ENCODE assay signal across 8 mouse cellular contexts in genomic region chr12:102757055-102757688, GRCm38 (mm10). TPM values are rescaled to one million over a fixed set of nuclear protein-coding genes. Genes with fewer than 3 reads are reported as not detected.
DNase-seq lines count a peak whose midpoint lies in the region; ATAC-seq and TF ChIP-seq lines count a peak whose summit lies in the region.

No protein-coding gene starts in this region.

- H3K27ac ChIP-seq in CH12.LX (ENCODE audit: insufficient read depth, low read depth) = peak overlapping the region; percentile 23; the same call in 1 of the 2 replicates
- H3K27ac ChIP-seq in kidney, postnatal 0 days = peak overlapping the region; percentile 89

- no peak for TF ChIP-seq EP300 in CH12.LX (IDR thresholded peaks at IDR 0.05; ENCODE audit: low read length)

- DNase-seq in cerebellum, adult 9-11 months = no peak
- DNase-seq in CH12.LX (ENCODE audit: extremely low read depth) = no peak
- DNase-seq in kidney, postnatal 0 days (ENCODE audit: low spot score) = no peak
- peak; percentile 43 for DNase-seq in naive thymus-derived CD4-positive, alpha-beta T cell, adult 2 months (ENCODE audit: low read depth)
- no peak for DNase-seq in frontal cortex, postnatal 36 days (ENCODE audit: low spot score in 2 of 2)
- DNase-seq in frontal cortex, postnatal 25 days (ENCODE audit: low spot score in 2 of 2) = no peak

- H3K9ac ChIP-seq in CH12.LX (ENCODE audit: insufficient read depth, low read depth) = peak overlapping the region; percentile 51; the same call in 1 of the 2 replicates
- peak overlapping the region; percentile 71 for H3K9ac ChIP-seq in kidney, postnatal 0 days (ENCODE audit: low read depth, low read length)

- no peaks in the 10 kb centered on the region for H3K27me3 ChIP-seq in CH12.LX (replicated peaks)
- no peaks in the 10 kb centered on the region for H3K27me3 ChIP-seq in erythroblast, embryonic 14.5 days (ENCODE audit: control insufficient read depth)
- no peaks in the 10 kb centered on the region for H3K27me3 ChIP-seq in kidney, postnatal 0 days (ENCODE audit: insufficient read depth, low read length)

- dilution Hi-C loops in CH12.LX (cut with MboI; ENCODE audit: extremely low pct_ligation_motif_present, extremely low pct_unique_long_range_greater_than_20kb, low sequenced_read_pairs) = no loop called here

- peak; percentile 85 for ATAC-seq in cerebellum, adult (ENCODE audit: insufficient number of reproducible peaks, low FRiP score, low TSS enrichment)
- ATAC-seq in kidney, postnatal 0 days (replicated peaks; ENCODE audit: low FRiP score, low read depth) = peak; percentile 84; the same call in 1 of the 2 replicates

- no peaks in the 10 kb centered on the region for H3K9me3 ChIP-seq in CH12.LX (replicated peaks; ENCODE audit: low read length)
- H3K9me3 ChIP-seq in erythroblast, embryonic 14.5 days (ENCODE audit: control insufficient read depth, low read length) = peaks cover 2% of the 10 kb centered on the region; the same call in 1 of the 2 replicates
- H3K9me3 ChIP-seq in kidney, postnatal 0 days (replicated peaks; ENCODE audit: low read length) = no peaks in the 10 kb centered on the region

- H3K4me2 ChIP-seq in CH12.LX (ENCODE audit: insufficient read depth, low read depth, poor library complexity, severe bottlenecking) = peak overlapping the region; percentile 70
- H3K4me2 ChIP-seq in kidney, postnatal 0 days (ENCODE audit: low read length) = peak overlapping the region; percentile 72

- peak overlapping the region; percentile 68 to 92 (median 84) for H3K4me3 ChIP-seq in CH12.LX (replicated peaks in 1 of 3; ENCODE audit: low read depth in 2 of 3, low read length in 2 of 3, poor library complexity in 1 of 3)
- H3K4me3 ChIP-seq in erythroblast, embryonic 14.5 days (replicated peaks) = peak overlapping the region; percentile 97
- peak overlapping the region; percentile 78 for H3K4me3 ChIP-seq in kidney, postnatal 0 days (replicated peaks; ENCODE audit: low read depth, low read length)

- H3K36me3 ChIP-seq in CH12.LX (replicated peaks in 1 of 2; ENCODE audit: control insufficient read depth in 1 of 2, insufficient read depth in 1 of 2, low read length in 1 of 2) = peaks cover 3 to 31% of the 10 kb centered on the region in 2 experiments
- H3K36me3 ChIP-seq in erythroblast, embryonic 14.5 days (ENCODE audit: control insufficient read depth) = peaks cover 52% of the 10 kb centered on the region
- no peaks in the 10 kb centered on the region for H3K36me3 ChIP-seq in kidney, postnatal 0 days (ENCODE audit: insufficient read depth, low read length)

- in situ Hi-C loops in CH12.LX (cut with MboI; ENCODE audit: low pct_ligation_motif_present, low pct_unique_long_range_greater_than_20kb, low sequenced_read_pairs) = no loop called here

- H3K79me2 ChIP-seq in CH12.LX (replicated peaks; ENCODE audit: control insufficient read depth, extremely low read depth, insufficient read depth, poor library complexity, severe bottlenecking) = peaks cover 74% of the 10 kb centered on the region

- TF ChIP-seq POLR2A in CH12.LX (IDR thresholded peaks at IDR 0.05; ENCODE audit: low read depth, low read length) = no peak

- no peak for TF ChIP-seq RAD21 in CH12.LX (IDR thresholded peaks at IDR 0.05; ENCODE audit: low read depth, low read length)

- H3K4me1 ChIP-seq in CH12.LX (ENCODE audit: control insufficient read depth in 1 of 2, insufficient read depth in 2 of 2) = peaks cover 4 to 46% of the 10 kb centered on the region in 2 experiments; a peak in 3 of 4 replicates
- H3K4me1 ChIP-seq in erythroblast, embryonic 14.5 days (ENCODE audit: control insufficient read depth) = peaks cover 44% of the 10 kb centered on the region
- H3K4me1 ChIP-seq in kidney, postnatal 0 days (replicated peaks; ENCODE audit: insufficient read depth, low read length) = peaks cover 11% of the 10 kb centered on the region

- TF ChIP-seq CTCF in CH12.LX (conservative IDR thresholded peaks at IDR 0.05 in 1 of 2, IDR thresholded peaks at IDR 0.05 in 1 of 2; ENCODE audit: low read depth in 2 of 2, low read length in 2 of 2) = no peak
- no peak for TF ChIP-seq CTCF in kidney, postnatal 0 days (IDR thresholded peaks at IDR 0.05; ENCODE audit: low read depth)

- under 1% methylated on average over 46 of the region's 46 CpGs for whole genome bisulfite sequencing in kidney, postnatal 0 days

TF ChIP-seq in CH12.LX, 34 proteins besides CTCF, POLR2A, EP300 and RAD21:
- TF ChIP-seq UBTF (IDR thresholded peaks at IDR 0.05; ENCODE audit: low read depth, low read length) (peak; percentile 32; the same call in 1 of the 2 replicates), MXI1 (IDR thresholded peaks at IDR 0.05; ENCODE audit: low read depth, low read length) (peak; percentile 52), SIN3A (IDR thresholded peaks at IDR 0.05; ENCODE audit: low read length) (no peak), MAX (IDR thresholded peaks at IDR 0.05; ENCODE audit: low read length) (peak; percentile 78)

RNA-seq across cellular contexts. Expression of gene Gm28051, which starts 0.4 kb away (rescaled TPM):
- not detected in 2 replicates for total RNA-seq in CH12.LX (2012; rRNA removed)
- not detected in 2 replicates for total RNA-seq in CH12.LX (2014; rRNA removed)
- polyA plus RNA-seq in CH12.LX (2012; ENCODE audit: insufficient read length, low read depth) = not detected in 2 replicates
- polyA plus RNA-seq in erythroblast, embryonic 14.5 days (2012) = 0.55 TPM in 1 of 2 replicates, not detected in the other
- polyA plus RNA-seq in kidney, postnatal 0 days (2015; fragmentation: Nextera tagmentation; extraction: Ambion mirVana) = 0.57 TPM in 1 of 2 replicates, not detected in the other

RNA-seq across cellular contexts. Expression of gene Gon7, which starts 0.4 kb away (rescaled TPM):
- total RNA-seq in CH12.LX (2012; rRNA removed) (20.9 and 27.4 TPM in 2 replicates), CH12.LX (2014; rRNA removed) (30.0 and 33.6 TPM in 2 replicates)
- polyA plus RNA-seq in CH12.LX (2012; ENCODE audit: insufficient read length, low read depth) = 19.6 and 21.1 TPM in 2 replicates
- 0.80 and 1.2 TPM in 2 replicates for polyA plus RNA-seq in erythroblast, embryonic 14.5 days (2012)
- 22.2 and 23.1 TPM in 2 replicates for polyA plus RNA-seq in kidney, postnatal 0 days (2015; fragmentation: Nextera tagmentation; extraction: Ambion mirVana)

RNA-seq across cellular contexts. Expression of gene Ubr7, which starts 0.6 kb away (rescaled TPM):
- total RNA-seq in CH12.LX (2012; rRNA removed) (47.8 and 48.8 TPM in 2 replicates), CH12.LX (2014; rRNA removed) (80.4 and 89.4 TPM in 2 replicates)
- polyA plus RNA-seq in CH12.LX (2012; ENCODE audit: insufficient read length, low read depth) = 44.7 and 46.3 TPM in 2 replicates
- 1.8 TPM in 2 replicates for polyA plus RNA-seq in erythroblast, embryonic 14.5 days (2012)
- polyA plus RNA-seq in kidney, postnatal 0 days (2015; fragmentation: Nextera tagmentation; extraction: Ambion mirVana) = 30.8 and 32.4 TPM in 2 replicates

RNA-seq across cellular contexts. Expression of gene Gm20604, which starts 1.3 kb away (rescaled TPM):
- total RNA-seq in CH12.LX (2012; rRNA removed) (5.7 and 6.7 TPM in 2 replicates), CH12.LX (2014; rRNA removed) (13.6 and 14.4 TPM in 2 replicates)
- 9.2 and 11.3 TPM in 2 replicates for polyA plus RNA-seq in CH12.LX (2012; ENCODE audit: insufficient read length, low read depth)
- polyA plus RNA-seq in erythroblast, embryonic 14.5 days (2012) = 0.29 and 0.33 TPM in 2 replicates
- polyA plus RNA-seq in kidney, postnatal 0 days (2015; fragmentation: Nextera tagmentation; extraction: Ambion mirVana) = 20.5 and 22.0 TPM in 2 replicates

RNA-seq across cellular contexts. Expression of gene Tmem251, which starts 13.6 kb away (rescaled TPM):
- total RNA-seq in CH12.LX (2012; rRNA removed) (3.9 and 7.2 TPM in 2 replicates), CH12.LX (2014; rRNA removed) (10.9 and 11.1 TPM in 2 replicates)
- 13.9 and 14.6 TPM in 2 replicates for polyA plus RNA-seq in CH12.LX (2012; ENCODE audit: insufficient read length, low read depth)
- polyA plus RNA-seq in erythroblast, embryonic 14.5 days (2012) = 0.13 and 0.16 TPM in 2 replicates
- polyA plus RNA-seq in kidney, postnatal 0 days (2015; fragmentation: Nextera tagmentation; extraction: Ambion mirVana) = 15.0 and 15.2 TPM in 2 replicates

Comparison
In these comparisons a context has a peak if more than half of its experiments do, and no peak if none do; other contexts are left out.
1. RNA of gene Ubr7, which starts 0.6 kb away (polyA plus RNA-seq): 44.7 to 46.3 TPM in CH12.LX and 30.8 to 32.4 TPM in kidney, postnatal 0 days; 1.8 TPM in erythroblast, embryonic 14.5 days; every median in the first group is over 10 times any median in the second.
2. Peak in every context shown above with its lines, with median percentiles within 50 percentile points of each other: H3K4me3 ChIP-seq.